8 mouse cellular contexts compared by ENCODE assay signal in genomic region chr4:9009656-9010055, GRCm38 (mm10).
DNase-seq lines count a peak whose midpoint lies in the region; ATAC-seq and TF ChIP-seq lines count a peak whose summit lies in the region.

No protein-coding gene starts in this region.

- no peaks in the 10 kb centered on the region for H3K9me3 ChIP-seq in hindbrain, embryonic 14.5 days (ENCODE audit: control insufficient read depth, low read length)

- H3K9ac ChIP-seq in hindbrain, embryonic 14.5 days: no peak overlapping the region

- H3K4me2 ChIP-seq in hindbrain, embryonic 14.5 days (replicated peaks): no peak overlapping the region

- H3K27me3 ChIP-seq in hindbrain, embryonic 14.5 days (ENCODE audit: control insufficient read depth, insufficient read depth, low read length): no peaks in the 10 kb centered on the region

- intact Hi-C loops in heart, postnatal 10 days (cut with DNase I): loop anchor here (5.0 kb wide), 1 partner anchor 42 kb away; no protein-coding TSS in a partner anchor

- peak overlapping the region; percentile 11; the same call in 1 of the 2 replicates for H3K4me3 ChIP-seq in bone marrow macrophage, adult 2 months (ENCODE audit: insufficient read depth, low read length)
- no peak overlapping the region for H3K4me3 ChIP-seq in hindbrain, embryonic 14.5 days (replicated peaks; ENCODE audit: low read length)

- H3K4me1 ChIP-seq in bone marrow macrophage, adult 2 months (ENCODE audit: control insufficient read depth, insufficient read depth, low read length): peaks cover 11% of the 10 kb centered on the region
- H3K4me1 ChIP-seq in hindbrain, embryonic 14.5 days (replicated peaks; ENCODE audit: control insufficient read depth, insufficient read depth, low read length): peaks cover 36% of the 10 kb centered on the region

- ATAC-seq in hindbrain, embryonic 14.5 days (ENCODE audit: low FRiP score): no peak
- 0 out of 2 replicates have a peak, but pooled peaks have one; percentile 27 for ATAC-seq in monocyte, adult 5-6 weeks (replicated peaks; ENCODE audit: insufficient number of reproducible peaks, low FRiP score, low TSS enrichment, poor library complexity, severe bottlenecking)

- TF ChIP-seq POLR2A in bone marrow macrophage, adult 2 months (IDR thresholded peaks at IDR 0.05; ENCODE audit: borderline replicate concordance, low read depth, low read length): no peak

- WGBS in hindbrain, embryonic 14.5 days: 60% methylated on average over 4 of the region's 4 CpGs

- TF ChIP-seq CTCF in bone marrow macrophage, adult 2 months (IDR thresholded peaks at IDR 0.05; ENCODE audit: low read depth, low read length): no peak

- no peak overlapping the region for H3K27ac ChIP-seq in bone marrow macrophage, adult 2 months (ENCODE audit: insufficient read depth, low read depth, low read length)
- H3K27ac ChIP-seq in hindbrain, embryonic 14.5 days: peak overlapping the region; percentile 71

- no peaks in the 10 kb centered on the region for H3K36me3 ChIP-seq in hindbrain, embryonic 14.5 days (replicated peaks; ENCODE audit: control insufficient read depth, insufficient read depth)

- peak; percentile 7 for DNase-seq in kidney, postnatal 14 days
- no peak for DNase-seq in kidney, postnatal 25 days
- no peak for DNase-seq in hindbrain, embryonic 14.5 days (ENCODE audit: low spot score)
- no peak for DNase-seq in retina, embryonic 14.5 days (ENCODE audit: low spot score)
- no peak for DNase-seq in heart, postnatal 10 days
- no peak for DNase-seq in left cerebral cortex, adult 9 months (ENCODE audit: low spot score in 2 of 2)
